Mouse (Mus musculus) gastrocnemius, postnatal 36 days (tissue): ENCODE measurements around the gene Dda1. TPM values are rescaled to one million over a fixed set of nuclear protein-coding genes. Genes with fewer than 3 reads are reported as not detected.
"Not testable (repeated sequence)": the region's sequence is repeated elsewhere in the genome, so short reads cannot be mapped to it uniquely, and the experiment has no call there.

ENCODE experiments used
- DNase-seq, 2 experiments: peaks; one replicate each; pipeline ENCODE4 v3.0.0; 2022
- intact Hi-C: fragments of 180-260 bp; cut with DNase I; formaldehyde crosslinking; loops from one replicate; pipeline ENCODE4 v1.15.1; 2025
- total RNA-seq, 2 experiments: library from RNA; stranded (reverse); gene quantifications; 2 replicates each; pipeline ENCODE4 v1.2.3; 2021

The Dda1 gene
- total RNA-seq, 2 experiments from 2014 or later = 20.4 to 27.6 TPM

DNA sequence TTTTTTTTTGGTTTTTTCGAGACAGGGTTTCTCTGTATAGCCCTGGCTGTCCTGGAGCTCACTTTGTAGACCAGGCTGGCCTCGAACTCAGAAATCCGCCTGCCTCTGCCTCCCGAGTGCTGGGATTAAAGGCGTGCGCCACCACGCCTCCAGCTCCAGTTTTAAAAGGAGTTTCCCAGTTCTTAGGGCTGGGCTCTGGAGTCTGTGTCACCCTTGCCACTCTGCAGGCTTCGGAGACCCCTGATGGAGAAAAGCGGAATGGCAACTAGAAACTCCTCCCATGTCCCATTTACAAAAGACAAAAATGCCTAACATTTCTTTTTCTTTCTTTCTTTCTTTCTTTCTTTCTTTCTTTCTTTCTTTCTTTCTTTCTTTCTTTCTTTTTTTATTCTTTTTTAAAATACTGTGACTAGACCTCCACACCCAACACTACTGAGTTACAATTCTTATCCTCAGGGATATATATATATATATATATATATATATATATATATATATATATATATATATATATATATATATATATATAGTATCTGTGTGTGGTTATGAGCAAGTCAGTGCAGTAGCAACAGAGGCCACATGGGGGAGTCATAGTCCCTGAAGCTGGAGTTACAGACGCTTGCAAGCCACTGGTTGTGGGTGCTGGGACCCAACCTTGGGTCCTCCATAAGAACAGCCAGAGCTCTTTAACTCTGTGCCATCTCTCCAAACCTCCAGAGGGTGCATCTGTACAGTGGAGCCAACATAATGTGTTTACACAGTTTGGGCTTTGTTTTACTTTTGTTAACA lies 50.2 kb downstream of the Dda1 start:
- peak in 1 of 2 experiments; percentile 57 for DNase-seq

GRCm38 (mm10) chr8:71521634-71522033 lies 52.6 kb downstream of the Dda1 start:
- intact Hi-C loops = loop anchor here (1.0 to 2.0 kb wide), 2 partner anchors 26 to 81 kb away; no protein-coding TSS in a partner anchor
- peak; percentile 94 to 96 for DNase-seq

More for the DNA sequence above, 50.2 kb downstream of the Dda1 start:
- intact Hi-C loops = not testable (repeated sequence)

DNA sequence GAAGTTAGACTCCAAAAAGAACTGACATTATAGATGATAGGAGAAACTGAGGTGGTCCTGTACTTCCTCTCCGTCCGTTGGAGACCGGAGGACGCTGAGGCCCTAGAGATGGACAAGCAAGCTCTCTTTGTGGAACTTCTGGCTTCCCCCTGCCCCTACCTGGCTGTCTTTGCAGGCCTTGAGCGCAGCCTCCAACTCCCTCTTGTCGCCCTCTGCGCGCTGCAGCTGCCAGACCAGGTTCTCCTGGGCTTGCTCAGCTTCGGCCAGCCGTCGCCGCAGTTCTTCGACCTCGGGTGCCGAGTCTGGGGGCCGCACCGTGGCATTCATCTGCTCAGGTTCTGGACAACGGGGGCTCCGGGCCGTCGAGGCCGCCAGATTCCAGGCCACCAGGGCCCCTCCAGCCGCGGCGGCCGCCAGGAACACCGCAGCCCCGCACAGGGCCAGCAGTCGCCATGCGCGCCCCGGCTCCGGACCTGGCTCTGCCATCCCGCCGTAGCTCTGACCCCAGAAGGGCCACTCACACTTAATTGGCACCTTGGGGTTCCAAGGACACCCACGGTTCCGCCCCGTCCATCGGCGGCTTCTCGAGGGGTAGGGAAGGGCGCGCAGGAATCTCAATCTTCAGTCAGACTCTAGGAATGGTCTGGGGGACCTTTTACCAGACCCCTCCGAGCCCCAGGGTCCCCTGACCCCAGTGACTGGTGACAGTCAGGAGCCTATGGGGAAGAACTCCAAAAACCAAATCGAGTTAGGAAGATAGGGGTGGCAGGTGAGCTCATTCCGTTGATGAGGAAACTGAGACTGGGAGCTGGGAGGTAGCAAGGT lies 56.4 kb downstream of the Dda1 start, which contains the start of gene Ccdc194:
TSS of gene Ccdc194 (minus strand) at position 486 of the 825 bp plus-strand sequence.
- intact Hi-C loops = no loop called here
- DNase-seq = no peak

Other genes with a start within 250 kb of the Dda1 start
- 1 to 10 TPM; 8.8 to 9.3 TPM for gene Myo9b, start 196.5 kb upstream of the Dda1 start, total RNA-seq
- gene Haus8, start 196.3 kb upstream of the Dda1 start, total RNA-seq = 1 to 10 TPM; 5.3 to 6.3 TPM
- 10 to 100 TPM; 75.4 to 96.2 TPM for gene Use1, start 102.4 kb upstream of the Dda1 start, total RNA-seq
- gene Ocel1, start 97.9 kb upstream of the Dda1 start, total RNA-seq = 1 to 10 TPM; 5.1 to 7.5 TPM
- 10 to 100 TPM; 20.9 to 21.5 TPM for gene Nr2f6, start 87.2 kb upstream of the Dda1 start, total RNA-seq
- 1 to 10 TPM; 6.4 to 8.1 TPM for gene Ushbp1, start 73.4 kb upstream of the Dda1 start, total RNA-seq
- 10 to 100 TPM; 60.1 to 68.3 TPM for gene Babam1, start 72.3 kb upstream of the Dda1 start, total RNA-seq
- under 1 TPM; 0.12 to 0.46 TPM for gene Ankle1, start 63.2 kb upstream of the Dda1 start, total RNA-seq
- gene Abhd8, start 5.5 kb upstream of the Dda1 start, total RNA-seq = 10 to 100 TPM; 19.3 to 26.9 TPM
- gene Mrpl34, start 4.2 kb upstream of the Dda1 start, total RNA-seq = 10 to 100 TPM; 66.7 to 67.1 TPM
- 10 to 100 TPM; 13.8 to 16.0 TPM for gene Ano8, start 16.8 kb downstream of the Dda1 start, total RNA-seq
- gene Gtpbp3, start 18.9 kb downstream of the Dda1 start, total RNA-seq = 10 to 100 TPM in 1 of 2 experiments, 1 to 10 TPM in 1; 8.0 to 10.5 TPM
- 1 to 10 TPM; 5.6 to 9.3 TPM for gene Plvap, start 42.6 kb downstream of the Dda1 start, total RNA-seq
- gene Ccdc194, start 56.5 kb downstream of the Dda1 start, total RNA-seq = not detected
- 1 to 10 TPM; 7.6 to 9.9 TPM for gene Bst2, start 68.3 kb downstream of the Dda1 start, total RNA-seq
- gene Mvb12a, start 73.7 kb downstream of the Dda1 start, total RNA-seq = 10 to 100 TPM; 20.8 to 24.8 TPM
- gene Tmem221, start 89.7 kb downstream of the Dda1 start, total RNA-seq = under 1 TPM in 1 of 2 experiments, not detected in 1; 0.15 TPM
- gene Nxnl1, start 97.4 kb downstream of the Dda1 start, total RNA-seq = under 1 TPM; 0.10 TPM
- gene Slc27a1, start 99.7 kb downstream of the Dda1 start, total RNA-seq = 10 to 100 TPM; 55.9 to 77.1 TPM
- 10 to 100 TPM; 25.6 to 26.1 TPM for gene Pgls, start 123.0 kb downstream of the Dda1 start, total RNA-seq
- under 1 TPM; 0.71 to 0.76 TPM for gene Fam129c, start 128.4 kb downstream of the Dda1 start, total RNA-seq
- 10 to 100 TPM; 33.0 to 35.6 TPM for gene Colgalt1, start 141.8 kb downstream of the Dda1 start, total RNA-seq
- not detected for gene Unc13a, start 202.6 kb downstream of the Dda1 start, total RNA-seq
- 1 to 10 TPM; 1.8 TPM for gene Jak3, start 207.1 kb downstream of the Dda1 start, total RNA-seq
- 1 to 10 TPM; 1.0 to 1.2 TPM for gene Insl3, start 220.0 kb downstream of the Dda1 start, total RNA-seq
- gene B3gnt3, start 232.6 kb downstream of the Dda1 start, total RNA-seq = 1 to 10 TPM; 2.1 to 2.6 TPM